Mouse (Mus musculus) right cerebral cortex, postnatal 14 days (tissue): ENCODE measurements around the gene Tmem186.

ENCODE experiments used
- DNase-seq: peaks from one replicate; pipeline ENCODE4 v3.0.0; 2022

The Tmem186 gene

DNA sequence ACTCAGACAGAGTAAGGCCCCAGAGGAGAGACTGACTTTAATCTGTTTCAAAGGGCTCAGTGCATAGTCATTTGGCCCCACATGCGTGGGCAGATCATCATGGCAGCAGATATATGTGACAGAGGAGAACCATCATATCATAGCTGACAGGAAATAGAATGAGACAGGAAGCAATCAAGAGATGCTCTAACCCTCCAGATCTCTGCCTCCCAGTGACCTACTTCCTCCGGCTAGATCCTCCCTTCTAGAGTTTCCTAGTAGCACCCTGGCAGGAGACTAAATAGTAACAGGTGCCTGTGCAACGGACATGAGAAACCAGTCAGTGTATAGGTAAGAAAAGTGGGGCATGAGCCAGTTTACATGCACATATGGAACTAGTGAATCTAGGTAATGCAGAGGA, 27.1 kb downstream of the Tmem186 start:
- DNase-seq = no peak

DNA sequence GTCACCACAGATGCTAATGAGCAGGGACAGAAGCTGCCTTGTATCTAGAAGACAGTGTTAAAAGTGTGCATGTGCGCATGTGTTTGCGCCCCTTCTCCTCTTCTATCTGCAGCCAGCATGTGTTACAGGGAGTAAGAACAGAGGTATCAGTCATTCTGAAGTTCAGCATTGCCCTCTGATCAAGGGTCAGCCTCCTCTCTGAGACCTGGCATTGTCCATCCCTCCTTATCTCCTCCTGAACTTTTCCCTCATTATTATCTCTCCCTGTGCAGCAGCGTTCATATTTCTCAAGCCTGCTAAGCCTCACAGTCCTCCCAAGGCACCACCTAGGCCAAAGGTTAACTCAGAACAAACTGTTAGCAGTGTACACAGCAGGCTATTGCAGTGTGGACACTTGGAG, 33.7 kb downstream of the Tmem186 start:
- no peak for DNase-seq

DNA sequence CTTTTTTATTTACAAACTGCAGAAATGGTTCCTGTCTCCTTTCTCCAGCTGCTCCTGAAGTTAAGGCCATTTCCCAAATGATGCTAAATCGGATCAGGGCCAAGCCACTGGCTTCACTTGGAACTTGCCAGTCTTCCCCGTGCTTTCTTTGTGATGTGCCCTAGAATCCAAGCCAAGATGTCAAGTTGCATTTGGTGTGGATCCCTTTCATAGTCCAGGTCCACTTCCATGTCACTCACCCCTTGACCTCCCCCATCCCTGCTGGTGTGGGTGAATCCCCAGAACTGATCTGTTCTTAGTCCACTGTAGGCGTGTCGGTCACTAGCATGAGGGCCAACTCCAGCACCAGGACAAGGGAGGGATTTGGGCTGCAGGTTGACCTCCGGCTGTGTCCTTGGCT, 40.0 kb downstream of the Tmem186 start:
- no peak for DNase-seq

DNA sequence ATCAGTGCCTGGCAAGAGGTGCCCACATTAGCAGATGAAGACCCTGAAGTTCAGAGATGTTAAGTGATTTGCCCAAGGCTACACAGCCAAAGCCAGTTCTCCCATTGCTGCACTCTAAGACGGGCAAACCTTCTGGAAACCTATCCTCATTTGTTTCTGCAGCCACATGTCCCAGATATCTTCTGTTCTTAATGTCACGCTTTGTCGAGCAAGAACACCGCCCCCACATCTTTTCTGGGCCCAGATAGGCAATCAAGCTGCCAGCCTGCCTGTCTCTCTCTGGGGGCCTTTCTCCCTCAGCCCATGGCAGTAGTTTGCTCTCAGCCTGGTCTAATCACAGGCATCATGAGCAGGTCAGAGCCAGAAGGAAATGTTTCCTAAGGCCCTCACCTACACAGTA, 41.2 kb downstream of the Tmem186 start:
- peak; percentile 17 for DNase-seq

DNA sequence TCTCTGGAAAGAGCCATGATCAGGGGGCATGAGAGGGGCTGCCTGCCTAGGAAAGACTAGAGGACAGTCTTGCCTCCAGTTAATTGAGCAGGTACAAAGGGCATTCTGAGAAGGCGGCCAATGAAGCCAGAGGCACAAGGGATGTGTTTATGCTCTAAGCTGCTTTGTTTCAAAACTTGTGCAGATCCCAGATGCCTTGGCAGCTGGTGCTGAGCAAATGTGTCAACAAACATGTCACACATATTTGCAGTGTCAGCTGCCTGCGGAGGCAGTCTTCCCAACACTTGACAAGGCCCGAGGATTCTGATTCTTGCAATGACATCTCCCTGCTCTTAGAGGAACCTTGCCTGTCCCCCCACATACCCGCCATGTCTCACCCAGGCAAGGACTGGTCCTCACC, 42.1 kb downstream of the Tmem186 start:
- peak; percentile 52 for DNase-seq

DNA sequence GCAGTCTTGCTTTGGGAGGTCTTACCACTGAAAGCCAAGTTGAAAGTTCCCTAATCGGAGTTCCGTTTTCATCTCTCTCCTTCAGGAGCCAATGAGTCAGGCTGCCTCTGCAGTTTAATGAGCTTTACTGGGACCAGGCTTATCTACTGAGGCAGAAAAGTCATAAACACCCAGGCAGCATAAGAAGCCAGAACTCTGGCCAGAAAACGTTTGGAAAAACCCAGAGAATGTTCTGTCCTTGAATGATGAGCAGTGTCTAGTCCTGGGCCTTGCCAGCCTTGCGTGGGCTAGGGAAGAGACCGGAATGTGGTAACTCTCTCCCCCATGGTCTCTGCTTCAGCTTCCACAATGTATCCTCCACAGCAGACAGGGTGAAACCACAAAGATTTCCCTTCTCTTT, 52.5 kb downstream of the Tmem186 start:
- no peak for DNase-seq

DNA sequence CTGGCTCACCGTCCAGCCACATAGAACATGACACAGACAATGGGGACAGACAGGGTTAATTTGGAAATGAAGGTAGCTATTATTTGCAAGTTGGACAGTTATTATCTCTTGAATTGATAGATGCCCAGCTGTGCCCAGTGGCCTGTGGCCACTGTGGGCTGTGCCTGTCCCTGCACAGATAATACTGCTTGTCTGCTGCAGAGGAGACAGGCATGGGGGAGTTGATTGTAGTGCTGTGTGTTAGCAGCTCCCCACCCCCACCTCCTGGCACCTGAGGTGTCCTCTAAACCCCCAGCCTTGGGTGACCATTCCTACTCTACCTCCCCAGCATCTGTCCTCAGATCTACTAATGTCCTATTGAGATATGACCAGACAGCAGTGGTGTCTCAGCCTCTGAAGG, 53.3 kb downstream of the Tmem186 start:
- no peak for DNase-seq
